Mouse (Mus musculus) cerebellum, adult 11 months (tissue): ENCODE results near the gene Acer3.

Experiments
- DNase-seq: peaks from one replicate; pipeline ENCODE4 v3.0.0; 2022

Acer3 gene

DNA sequence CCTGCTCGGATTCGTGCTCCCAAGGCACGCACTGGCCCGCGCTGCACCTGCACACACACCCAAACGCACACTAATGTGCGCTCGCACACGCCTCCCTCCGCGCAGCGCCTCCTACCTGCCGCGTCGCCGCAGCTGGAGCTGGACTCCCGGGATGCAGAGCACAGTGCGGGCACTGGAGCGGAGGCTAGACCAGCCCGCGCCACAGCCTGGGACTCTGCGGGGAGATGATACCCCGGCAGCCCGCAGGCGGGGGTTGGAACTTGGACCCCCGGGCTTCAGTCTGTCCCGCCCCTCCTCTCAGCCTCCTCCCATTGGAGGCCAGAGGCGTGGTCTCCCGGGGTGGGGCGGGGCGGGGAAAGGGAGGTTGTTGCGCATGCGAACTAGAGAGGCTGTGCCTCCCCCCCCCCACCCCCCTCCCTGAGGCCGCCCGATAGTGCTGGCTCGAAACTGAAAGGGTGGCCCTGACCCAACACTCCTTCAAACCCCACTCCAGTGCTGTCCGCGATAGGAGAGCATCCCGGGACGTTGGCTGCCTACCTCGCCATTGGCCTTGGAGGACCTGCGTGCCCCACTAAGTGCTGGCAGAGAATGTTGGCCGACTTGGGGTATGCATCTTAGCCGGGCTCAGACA is 143.0 kb downstream of the Acer3 start, which contains the start of gene Capn5:
TSS of gene Capn5 (minus strand) at position 346 of the 631 bp plus-strand sequence.
- DNase-seq = peak; percentile 63

DNA sequence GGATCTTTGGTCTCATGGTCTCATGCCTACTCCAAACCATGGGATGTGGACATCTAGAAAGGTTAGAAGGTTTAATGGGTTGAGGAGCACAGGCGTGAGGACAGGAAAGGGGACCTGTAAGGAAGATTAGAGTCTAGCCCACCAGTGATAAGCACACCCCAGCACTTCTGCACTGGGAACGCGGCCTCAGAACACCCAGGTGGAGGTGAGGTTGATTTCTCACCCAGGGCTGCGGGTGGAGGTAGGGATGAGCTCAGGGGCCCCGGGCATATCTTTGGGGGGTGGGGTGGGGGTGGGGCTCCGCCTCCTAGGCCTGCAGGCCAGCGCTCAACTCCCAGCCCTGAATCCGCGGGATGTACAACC is 143.5 kb downstream of the Acer3 start:
- no peak for DNase-seq

- DNase-seq = no peak
Measured at GRCm38 (mm10) chr7:98177071-98177485, 143.9 kb downstream of the Acer3 start.

GRCm38 (mm10) chr7:98176322-98177070 is 144.5 kb downstream of the Acer3 start:
- no peak for DNase-seq

GRCm38 (mm10) chr7:98174883-98175755 is 145.9 kb downstream of the Acer3 start:
- DNase-seq = no peak

DNA sequence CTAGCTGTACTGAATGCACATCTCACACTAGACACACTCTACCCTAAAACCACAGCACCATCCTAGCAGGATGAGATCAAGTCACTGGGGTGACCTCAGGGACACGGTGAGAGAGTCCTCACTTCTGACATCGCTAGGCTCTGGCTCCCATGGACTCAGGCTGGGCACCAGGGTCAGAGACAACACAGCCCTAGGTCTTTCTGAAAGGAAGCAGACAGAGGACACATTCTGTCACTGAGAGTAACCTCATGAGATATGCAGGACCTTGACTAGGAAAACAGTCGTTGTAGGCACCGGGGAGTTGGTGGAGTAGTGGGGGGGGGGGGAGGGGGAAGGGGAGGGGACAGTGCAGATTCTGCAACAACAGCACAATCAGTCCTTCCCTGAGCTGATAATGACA is 147.6 kb downstream of the Acer3 start:
- no peak for DNase-seq

GRCm38 (mm10) chr7:98172661-98173060 is 148.3 kb downstream of the Acer3 start:
- no peak for DNase-seq

DNA sequence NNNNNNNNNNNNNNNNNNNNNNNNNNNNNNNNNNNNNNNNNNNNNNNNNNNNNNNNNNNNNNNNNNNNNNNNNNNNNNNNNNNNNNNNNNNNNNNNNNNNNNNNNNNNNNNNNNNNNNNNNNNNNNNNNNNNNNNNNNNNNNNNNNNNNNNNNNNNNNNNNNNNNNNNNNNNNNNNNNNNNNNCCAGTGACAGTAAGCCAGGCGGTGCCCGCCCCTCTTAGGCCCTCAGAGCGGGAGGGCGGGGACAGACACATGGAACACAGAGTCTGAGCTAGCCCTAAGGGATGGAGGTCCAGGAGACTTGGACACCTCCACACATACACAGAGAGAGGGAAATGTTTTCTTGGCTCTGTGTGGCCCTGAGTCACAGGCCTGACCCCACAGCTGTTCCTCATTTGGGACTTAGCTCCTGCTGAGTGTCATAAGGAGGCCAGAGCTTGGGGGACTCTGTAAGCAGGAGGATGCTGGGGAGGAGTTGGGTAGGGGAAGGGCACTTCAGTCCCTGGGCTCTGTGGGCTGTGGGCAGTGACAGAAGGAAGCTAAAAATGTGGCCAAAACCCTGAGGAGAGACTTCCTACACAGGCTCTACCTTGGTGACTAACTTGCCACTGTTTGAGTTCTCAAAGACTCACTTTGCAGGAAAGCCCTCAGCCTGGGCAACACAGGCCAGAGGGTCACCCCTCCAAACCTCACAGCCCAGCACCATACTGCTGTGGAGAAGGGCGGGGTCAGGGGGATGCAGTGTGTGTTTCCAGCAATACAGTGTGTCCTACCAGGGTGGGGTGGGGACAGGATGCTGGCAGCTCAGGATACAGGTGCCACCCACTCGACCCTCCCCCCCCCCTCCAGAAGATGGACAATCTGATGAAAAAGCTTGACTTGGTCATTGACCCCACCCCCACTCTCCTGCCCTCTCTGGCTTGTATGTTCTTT is 149.6 kb downstream of the Acer3 start:
- no peak for DNase-seq

DNA sequence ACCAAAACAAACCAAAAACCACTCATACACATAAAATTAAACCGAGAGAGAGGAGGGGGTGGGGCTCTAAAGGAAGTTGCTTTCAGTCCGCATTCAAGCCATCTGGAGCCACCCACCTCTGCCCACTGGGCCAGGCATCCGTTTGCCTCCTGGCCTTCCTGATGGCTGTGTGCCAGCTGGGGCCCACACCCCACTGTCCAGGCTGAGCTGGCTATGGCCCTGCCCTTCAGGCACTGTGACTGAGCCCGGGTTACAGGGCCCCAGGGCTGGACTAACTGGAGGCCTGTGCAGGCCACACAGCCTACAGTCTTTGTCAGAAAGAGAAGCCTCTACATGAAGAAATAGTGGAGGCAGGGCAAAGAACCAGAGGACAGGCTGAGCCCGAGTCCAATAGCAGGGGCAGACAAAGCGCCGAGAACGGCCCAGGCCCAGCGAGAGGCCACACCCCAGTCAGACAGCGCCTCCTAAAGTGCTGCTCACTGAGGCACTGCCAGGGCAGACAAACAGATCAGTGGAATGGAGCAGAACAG is 155.9 kb downstream of the Acer3 start:
- no peak for DNase-seq

GRCm38 (mm10) chr7:98164382-98164998 is 156.5 kb downstream of the Acer3 start:
- no peak for DNase-seq

GRCm38 (mm10) chr7:98163700-98164099 is 157.3 kb downstream of the Acer3 start:
- DNase-seq = no peak

DNA sequence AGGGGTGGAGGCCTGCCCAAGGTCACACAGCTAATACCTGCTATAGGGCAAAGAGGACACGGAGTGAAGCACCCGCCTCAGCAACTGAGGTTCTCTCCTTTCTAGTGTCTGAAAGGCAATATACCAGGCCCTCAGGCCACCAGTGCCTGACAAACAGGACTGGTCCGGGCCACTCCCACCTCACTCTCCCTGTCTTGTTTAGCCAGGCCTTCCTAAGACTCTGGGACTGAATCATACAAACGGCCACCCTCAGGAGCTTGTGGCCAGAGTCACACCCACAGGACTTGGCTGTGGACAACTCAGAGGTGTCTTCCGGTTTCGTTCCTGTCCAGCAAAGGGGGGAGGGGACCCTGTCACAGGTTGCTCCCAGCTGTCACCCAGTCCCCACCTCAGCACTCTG is 158.8 kb downstream of the Acer3 start:
- no peak for DNase-seq

DNA sequence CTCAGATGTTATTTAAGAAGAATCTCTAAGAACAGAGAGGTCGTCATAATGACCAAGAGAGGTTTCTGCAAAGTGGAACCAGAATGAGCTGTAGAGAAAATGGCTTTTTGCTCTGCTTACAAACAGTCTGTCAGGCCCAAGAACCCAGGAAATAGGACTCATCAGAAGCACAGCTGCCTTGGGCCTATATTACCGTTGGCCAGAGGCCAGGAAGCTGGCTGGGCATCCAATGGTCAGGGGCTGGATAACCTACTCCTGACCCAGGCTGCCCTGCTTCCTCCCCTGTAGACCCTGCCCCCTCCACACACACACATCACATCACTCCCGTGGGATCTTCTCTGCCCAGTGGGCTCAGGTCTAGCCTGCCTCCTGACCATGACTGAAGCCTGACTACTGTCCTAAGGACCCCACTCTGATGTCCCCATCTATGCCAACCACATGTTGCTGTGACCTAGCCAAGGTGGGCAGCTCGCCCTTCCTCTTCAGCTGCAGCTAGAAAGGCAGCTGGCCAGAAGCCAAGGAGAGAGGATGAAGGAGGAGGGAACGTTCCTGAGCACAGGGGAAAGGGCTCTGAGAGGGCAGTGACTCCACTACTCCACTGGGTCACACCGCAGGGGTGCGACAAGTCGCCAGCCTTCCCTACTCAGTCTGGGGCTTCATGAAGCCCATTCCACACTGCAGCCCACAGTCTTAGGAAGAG is 160.8 kb downstream of the Acer3 start:
- no peak for DNase-seq

GRCm38 (mm10) chr7:98158481-98158880 is 162.5 kb downstream of the Acer3 start:
- no peak for DNase-seq

- no peak for DNase-seq
Measured at GRCm38 (mm10) chr7:98157636-98158332, 163.2 kb downstream of the Acer3 start.
